Mouse (Mus musculus) heart, adult 2 months (tissue): ENCODE measurements around the gene Aldh18a1. TPM values are rescaled to one million over a fixed set of nuclear protein-coding genes. Genes with fewer than 3 reads are reported as not detected.
"Not testable (repeated sequence)": the region's sequence is repeated elsewhere in the genome, so short reads cannot be mapped to it uniquely, and the experiment has no call there.

ENCODE experiments used
- DNase-seq, 2 experiments: peaks; one replicate each; pipeline ENCODE4 v3.0.0; 2021
- H3K27ac ChIP-seq: fragments of 200-600 bp; 2 replicates; pipeline ENCODE4 v1.8.1; 2022
- H3K27me3 ChIP-seq: fragments of 200-500 bp; 2 replicates; pipeline ENCODE4 v1.6.1; 2012; ENCODE audit warnings: mild to moderate bottlenecking, low read length, inconsistent platforms, mixed read lengths; ENCODE audit not compliant: control insufficient read depth, insufficient read depth
- H3K36me3 ChIP-seq: fragments of 200-500 bp; 2 replicates; pipeline ENCODE4 v1.6.1; 2012; ENCODE audit warnings: low read length, inconsistent platforms; ENCODE audit not compliant: control insufficient read depth, insufficient read depth
- H3K4me1 ChIP-seq: fragments of 200-500 bp; 2 replicates; pipeline ENCODE4 v1.6.1; 2011; ENCODE audit warnings: low read length; ENCODE audit not compliant: control insufficient read depth, insufficient read depth
- H3K4me3 ChIP-seq: fragments of 200-600 bp; 2 replicates; pipeline ENCODE4 v1.8.1; 2022
- H3K79me2 ChIP-seq: fragments of 200-500 bp; replicated peaks from 2 replicates; pipeline ENCODE4 v1.6.1; 2012; ENCODE audit warnings: mild to moderate bottlenecking, inconsistent platforms, low read length, moderate library complexity, mixed read lengths; ENCODE audit not compliant: control insufficient read depth, insufficient read depth
- H3K9ac ChIP-seq: fragments of 200-500 bp; 2 replicates; pipeline ENCODE4 v1.6.1; 2012; ENCODE audit warnings: low read depth, mild to moderate bottlenecking, control low read depth, inconsistent platforms, low read length, mixed read lengths
- CTCF ChIP-seq: fragments of 200-600 bp; IDR thresholded peaks from 2 replicates; pipeline ENCODE4 v1.8.1; 2022; ENCODE audit warnings: antibody characterized with exemption, mild to moderate bottlenecking, moderate library complexity
- EP300 ChIP-seq: fragments of 200-500 bp; IDR thresholded peaks from 2 replicates; pipeline ENCODE4 v1.6.1; 2011; ENCODE audit warnings: low read depth, low read length, control low read depth; ENCODE audit not compliant: insufficient read depth
- POLR2A ChIP-seq: fragments of 200-500 bp; IDR thresholded peaks from 2 replicates; pipeline ENCODE4 v1.6.1; 2011; ENCODE audit warnings: mild to moderate bottlenecking, low read depth, low read length, control low read depth; ENCODE audit not compliant: insufficient read depth
- WGBS: fragments of 180-500 bp; shearing (Covaris S2); methylation state at CpG from one replicate; pipeline ENCODE4 v1.1.7; 2018; 5-methylcytosine and 5-hydroxymethylcytosine counted together
- intact Hi-C: fragments of 180-260 bp; cut with DNase I; formaldehyde crosslinking; loops from one replicate; pipeline ENCODE4 v1.15.1; 2025
- polyA plus RNA-seq: library from polyadenylated mRNA; depleted of rRNA; stranded (reverse); fragments of >200 nt; gene quantifications from 2 replicates; pipeline ENCODE4 v1.2.3, GENCODE M21; 2012
- total RNA-seq, 2 experiments: library from RNA; stranded (reverse); gene quantifications; 2 replicates each; pipeline ENCODE4 v1.2.3; 2021

The Aldh18a1 gene
- total and polyA plus RNA-seq, 3 experiments, result 4.4 to 7.9 (median 7.6) TPM

DNA sequence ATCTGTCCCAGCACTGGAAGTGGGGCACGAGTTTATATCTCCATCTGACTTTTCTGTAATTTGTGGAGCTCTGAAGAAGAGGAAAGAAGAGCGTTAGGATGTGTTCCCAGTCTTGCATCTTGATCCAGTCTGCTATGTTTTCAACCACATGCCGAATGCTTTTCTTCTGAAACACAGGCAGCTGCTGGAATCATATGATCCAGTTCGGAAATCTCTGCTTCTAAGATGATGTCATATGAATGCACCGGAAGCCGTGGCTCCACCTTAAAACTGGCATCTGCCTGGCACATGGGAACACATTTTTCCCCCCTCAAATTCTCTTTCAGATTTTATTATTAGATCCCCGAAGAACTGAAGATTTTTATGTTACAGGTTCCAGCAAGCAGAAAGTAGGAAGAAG lies 26.5 kb upstream of the Aldh18a1 start:
- Histone ChIP-seq H3K27ac (no peak overlapping the region), H3K79me2 (no peaks in the 10 kb centered on the region), H3K27me3 (no peaks in the 10 kb centered on the region), H3K9ac (no peak overlapping the region), H3K36me3 (no peaks in the 10 kb centered on the region), H3K4me3 (no peak overlapping the region), H3K4me1 (no peaks in the 10 kb centered on the region)
- WGBS, result 46% methylated on average over 7 of the region's 7 CpGs
- no peak for DNase-seq
- TF ChIP-seq CTCF (no peak), EP300 (no peak), POLR2A (no peak)
- intact Hi-C loops, result loop anchor here (5.0 kb wide), 1 partner anchor 47 kb away; no protein-coding TSS in a partner anchor

DNA sequence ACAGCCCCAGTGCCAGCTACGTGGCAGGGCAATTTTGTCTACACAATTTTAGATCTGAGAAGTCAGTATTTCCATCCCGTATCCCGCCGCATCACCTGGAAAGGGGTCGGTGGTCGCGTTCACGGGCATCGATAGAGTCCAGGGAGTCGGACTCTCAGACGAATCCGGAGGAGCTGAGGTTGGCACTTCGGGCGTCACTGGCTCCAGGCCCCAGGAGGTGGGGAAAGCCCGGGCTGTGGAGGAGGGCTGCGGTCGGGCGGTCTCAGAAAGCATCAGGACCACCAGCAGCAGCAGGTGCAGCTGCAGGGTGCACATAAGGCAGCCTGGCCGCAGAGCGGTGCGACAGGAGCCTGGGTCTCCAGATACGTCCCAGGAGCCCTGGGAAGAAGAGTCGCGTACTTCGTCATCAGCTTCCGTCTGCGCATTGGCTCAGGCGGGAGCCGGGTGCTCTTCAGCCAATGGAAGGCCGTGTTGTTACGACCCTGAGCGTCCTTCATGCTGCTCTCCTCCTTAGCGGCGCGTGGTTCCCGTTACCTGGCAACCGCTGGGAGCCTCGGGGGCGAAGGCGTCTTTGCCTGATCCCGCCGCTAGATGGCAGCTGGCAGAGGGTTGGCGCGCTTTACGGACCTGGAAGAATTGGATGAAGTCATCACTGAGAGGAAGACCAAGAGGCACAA lies 23.7 kb upstream of the Aldh18a1 start, which contains the start of the genes Tctn3 and Entpd1:
Gene Tctn3, minus strand, starts transcription at position 404 of the 677 bp plus-strand sequence.
Gene Entpd1, plus strand, starts transcription at position 537 of the 677 bp plus-strand sequence.
- Histone ChIP-seq H3K27ac (peak within 1 kb of the TSS; percentile 78), H3K4me1 (no peaks in the 10 kb centered on the region), H3K79me2 (no peaks in the 10 kb centered on the region), H3K9ac (peak within 1 kb of the TSS; percentile 79), H3K27me3 (no peaks in the 10 kb centered on the region), H3K4me3 (peak within 1 kb of the TSS; percentile 91), H3K36me3 (no peaks in the 10 kb centered on the region)
- peak; percentile 97 for TF ChIP-seq EP300
- TF ChIP-seq POLR2A, result peak; percentile 77
- TF ChIP-seq CTCF, result peak; percentile 94
- 0% methylated on average over 45 of the region's 45 CpGs for WGBS
- DNase-seq, result peak; percentile 94 to 97
- intact Hi-C loops, result loop anchor here (1.0 to 5.0 kb wide), 2 partner anchors 50 to 110 kb away; no protein-coding TSS in a partner anchor

DNA sequence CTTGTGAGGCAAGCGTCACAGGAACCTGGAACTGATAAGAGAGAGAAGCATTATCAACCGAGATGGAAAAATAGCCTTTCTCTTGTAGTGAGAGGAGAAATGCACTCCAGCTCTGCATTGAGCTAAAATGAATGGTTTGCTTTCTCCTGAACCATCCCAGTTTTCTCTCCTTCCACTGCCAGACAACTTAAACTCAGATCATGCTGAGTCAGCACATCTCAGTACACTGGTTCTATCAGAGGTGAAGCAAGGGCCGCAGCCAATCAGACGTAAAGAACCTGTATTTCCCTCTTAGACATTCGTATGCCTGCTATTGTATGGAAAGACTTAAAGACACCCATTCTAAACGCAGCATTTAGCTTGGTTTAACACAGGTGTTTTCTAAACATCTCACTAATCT lies 19.4 kb upstream of the Aldh18a1 start:
- no peaks in the 10 kb centered on the region for H3K36me3 ChIP-seq
- TF ChIP-seq CTCF (no peak), POLR2A (no peak), EP300 (no peak)
- no peaks in the 10 kb centered on the region for H3K79me2 ChIP-seq
- H3K27ac ChIP-seq, result no peak overlapping the region
- H3K4me3 ChIP-seq, result no peak overlapping the region
- DNase-seq, result no peak
- no peaks in the 10 kb centered on the region for H3K4me1 ChIP-seq
- intact Hi-C loops, result no loop called here
- H3K27me3 ChIP-seq, result no peaks in the 10 kb centered on the region
- WGBS, result 73% methylated on average over 6 of the region's 6 CpGs
- no peak overlapping the region for H3K9ac ChIP-seq

DNA sequence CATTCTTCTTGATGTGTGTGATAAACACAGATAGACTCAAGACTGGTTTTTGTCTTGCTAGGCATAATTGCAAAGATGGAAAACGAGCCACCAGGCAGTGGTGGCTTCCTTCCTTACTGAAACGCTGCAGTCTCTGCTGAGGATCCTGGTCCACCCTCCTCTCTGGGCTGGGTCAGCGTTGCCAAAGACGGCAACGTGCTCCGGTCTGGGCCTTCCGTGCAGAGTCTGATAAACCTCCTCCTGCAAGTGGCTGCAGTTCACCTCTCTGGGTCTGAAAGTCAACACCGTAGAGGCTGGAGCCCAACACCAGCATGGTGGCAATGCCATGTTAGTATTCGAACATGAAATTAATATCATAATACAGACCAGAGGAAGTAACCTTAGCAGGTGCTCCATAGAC lies 16.9 kb upstream of the Aldh18a1 start:
- H3K9ac ChIP-seq, result no peak overlapping the region
- no peak for TF ChIP-seq POLR2A
- no peak for TF ChIP-seq CTCF
- TF ChIP-seq EP300, result no peak
- intact Hi-C loops, result no loop called here
- no peak for DNase-seq
- no peaks in the 10 kb centered on the region for H3K36me3 ChIP-seq
- no peaks in the 10 kb centered on the region for H3K27me3 ChIP-seq
- WGBS, result 91% methylated on average over 9 of the region's 9 CpGs
- H3K4me1 ChIP-seq, result no peaks in the 10 kb centered on the region
- H3K4me3 ChIP-seq, result no peak overlapping the region
- H3K27ac ChIP-seq, result no peak overlapping the region
- no peaks in the 10 kb centered on the region for H3K79me2 ChIP-seq

DNA sequence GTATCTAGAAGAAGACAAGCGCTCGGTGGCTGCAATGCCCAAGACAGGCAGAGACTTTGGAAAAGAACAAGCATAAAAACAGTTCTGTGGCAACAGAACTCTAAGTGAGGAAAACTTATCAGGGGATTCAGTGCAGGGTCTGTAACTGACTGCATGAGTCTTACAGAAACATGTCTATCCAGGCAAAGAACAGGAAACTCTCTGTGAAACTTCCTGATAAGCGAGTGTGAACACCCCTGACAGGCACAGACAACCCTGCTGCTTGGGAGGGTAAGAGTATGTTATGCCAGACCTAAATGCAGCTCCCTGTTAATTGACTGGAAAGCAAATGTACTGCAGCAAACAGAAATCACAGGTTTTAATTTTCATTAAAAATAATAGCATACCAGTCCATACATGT lies 13.6 kb upstream of the Aldh18a1 start:
- Histone ChIP-seq H3K4me1 (no peaks in the 10 kb centered on the region), H3K27ac (no peak overlapping the region), H3K79me2 (no peaks in the 10 kb centered on the region), H3K9ac (no peak overlapping the region), H3K27me3 (no peaks in the 10 kb centered on the region), H3K4me3 (no peak overlapping the region), H3K36me3 (no peaks in the 10 kb centered on the region)
- WGBS, result 69% methylated on average over 3 of the region's 3 CpGs
- intact Hi-C loops, result no loop called here
- no peak for DNase-seq
- TF ChIP-seq POLR2A, result no peak
- TF ChIP-seq EP300, result no peak
- no peak for TF ChIP-seq CTCF

DNA sequence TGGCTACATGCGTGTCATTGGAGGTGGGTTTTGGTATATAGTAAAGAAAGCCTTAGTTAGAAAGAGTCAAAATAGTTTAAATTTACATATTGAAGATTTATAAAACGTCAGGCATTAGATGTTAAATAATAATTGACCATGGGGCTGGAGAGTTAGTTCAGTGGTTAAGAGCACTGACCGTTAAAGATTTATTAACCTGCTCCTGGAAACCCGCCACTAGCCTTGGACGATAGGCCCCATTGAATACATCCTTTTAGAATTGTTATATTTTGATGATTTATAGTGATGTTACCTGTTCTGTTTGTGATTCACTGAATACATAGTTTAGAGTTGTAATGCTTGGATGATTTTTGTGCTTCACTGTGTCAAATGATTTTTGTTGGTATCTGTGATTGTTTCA lies 12.6 kb upstream of the Aldh18a1 start:
- 94% methylated on average over 5 of the region's 5 CpGs for WGBS
- H3K4me1 ChIP-seq, H3K27me3 ChIP-seq, H3K9ac ChIP-seq, H3K27ac ChIP-seq, intact Hi-C loops, H3K79me2 ChIP-seq, H3K36me3 ChIP-seq, DNase-seq, H3K4me3 ChIP-seq: not testable (repeated sequence)
